Mouse (Mus musculus) gastrocnemius, adult 8-10 months (tissue): ENCODE data around the gene Kalrn. TPM values are rescaled to one million over a fixed set of nuclear protein-coding genes. Genes with fewer than 3 reads are reported as not detected.
A peak's percentile ranks its signal among the peaks of the same experiment; 100 is the strongest.

Source experiments
- DNase-seq, 2 experiments: peaks; one replicate each; pipeline ENCODE4 v3.0.0; 2022; ENCODE audit warnings: low spot score in 2 of 2
- total RNA-seq, 4 experiments: library from RNA; stranded (reverse); gene quantifications; 2 replicates each; pipeline ENCODE4 v1.2.4; 2022

Gene Kalrn
- total RNA-seq, 4 experiments from 2014 or later = 19.2 to 20.8 (median 19.9) TPM

GRCm38 (mm10) chr16:34079511-34079910 is 493.8 kb downstream of the Kalrn start:
- DNase-seq = peak in 1 of 2 experiments; percentile 32

GRCm38 (mm10) chr16:34078732-34079131 is 494.6 kb downstream of the Kalrn start:
- DNase-seq = no peak

GRCm38 (mm10) chr16:34076101-34076500 is 497.2 kb downstream of the Kalrn start:
- DNase-seq = no peak

GRCm38 (mm10) chr16:34073930-34074329 is 499.4 kb downstream of the Kalrn start:
- DNase-seq = no peak

- DNase-seq = peak in 1 of 2 experiments; percentile 33
Measured at GRCm38 (mm10) chr16:34072136-34072535, 501.2 kb downstream of the Kalrn start.

GRCm38 (mm10) chr16:34071223-34071825 is 502.0 kb downstream of the Kalrn start:
- DNase-seq = no peak

- DNase-seq = no peak
Measured at GRCm38 (mm10) chr16:34069481-34069880, 503.9 kb downstream of the Kalrn start.

GRCm38 (mm10) chr16:34066922-34067321 is 506.4 kb downstream of the Kalrn start:
- peak in 1 of 2 experiments; percentile 65 for DNase-seq

GRCm38 (mm10) chr16:34066376-34066775 is 507.0 kb downstream of the Kalrn start:
- DNase-seq = no peak

- no peak for DNase-seq
Measured at GRCm38 (mm10) chr16:34063313-34063712, 510.0 kb downstream of the Kalrn start.

- no peak for DNase-seq
Measured at GRCm38 (mm10) chr16:34061661-34062060, 511.7 kb downstream of the Kalrn start.

GRCm38 (mm10) chr16:34058611-34059010 is 514.7 kb downstream of the Kalrn start:
- no peak for DNase-seq

- no peak for DNase-seq
Measured at GRCm38 (mm10) chr16:34057464-34057863, 515.9 kb downstream of the Kalrn start.

- no peak for DNase-seq
Measured at GRCm38 (mm10) chr16:34056418-34057111, 516.8 kb downstream of the Kalrn start.

GRCm38 (mm10) chr16:34050090-34050489 is 523.2 kb downstream of the Kalrn start:
- no peak for DNase-seq

- no peak for DNase-seq
Measured at GRCm38 (mm10) chr16:34049361-34049760, 524.0 kb downstream of the Kalrn start.

GRCm38 (mm10) chr16:34048232-34048631 is 525.1 kb downstream of the Kalrn start:
- no peak for DNase-seq

GRCm38 (mm10) chr16:34047543-34047942 is 525.8 kb downstream of the Kalrn start:
- no peak for DNase-seq

GRCm38 (mm10) chr16:34047006-34047360 is 526.3 kb downstream of the Kalrn start:
- DNase-seq = no peak

GRCm38 (mm10) chr16:34046268-34047005 is 526.9 kb downstream of the Kalrn start:
- no peak for DNase-seq

GRCm38 (mm10) chr16:34044539-34044938 is 528.8 kb downstream of the Kalrn start:
- no peak for DNase-seq

GRCm38 (mm10) chr16:34043048-34043795 is 530.1 kb downstream of the Kalrn start:
- no peak for DNase-seq
